Mouse (Mus musculus) layer of hippocampus, adult 18-20 months (tissue): ENCODE measurements at regions not wholly inside any gene's neighbourhood (a gene's known extent, or its start where the extent isn't known, plus 50 kb on each side); places are given as distances from the start of the nearest gene placed in this dataset.

ENCODE experiments used
- microRNA-seq, 2 experiments: library from miRNA; unstranded; fragments of <30 nt; microRNA quantifications; one replicate each; pipeline ENCODE4 v1.2.0; 2021

Small RNA genes lying in the stretch of these regions (microRNA-seq; reads per million reads assigned to microRNA genes)
- 80.7 to 81.7 reads per million in 2 experiments for gene Mir148a
